Mouse (Mus musculus) embryonic facial prominence, embryonic 11.5 days (tissue): ENCODE measurements at regions not wholly inside any gene's neighbourhood (a gene's known extent, or its start where the extent isn't known, plus 50 kb on each side); places are given as distances from the start of the nearest gene placed in this dataset.

ENCODE experiments used
- ATAC-seq: fragments of 200-750 bp; cut with Nextera tagmentation; replicated peaks from 2 replicates; pipeline ENCODE4 v1.8.0; 2017; ENCODE audit warnings: low read depth; ENCODE audit not compliant: insufficient number of reproducible peaks, low FRiP score, low TSS enrichment
- DNase-seq: peaks from one replicate; pipeline ENCODE4 v3.0.0-alpha.2; 2015; ENCODE audit warnings: low spot score
- H3K27ac ChIP-seq: fragments of 300-500 bp; sonication (generic); replicated peaks from 2 replicates; pipeline ENCODE4 v1.5.1; 2014; ENCODE audit warnings: mild to moderate bottlenecking, low read depth, low read length, control low read depth
- H3K27me3 ChIP-seq: fragments of 300-500 bp; sonication (generic); 2 replicates; pipeline ENCODE4 v1.6.1; 2014; ENCODE audit warnings: mild to moderate bottlenecking, low read length, moderate library complexity, mixed read lengths; ENCODE audit not compliant: control insufficient read depth, insufficient read depth
- H3K36me3 ChIP-seq: fragments of 300-500 bp; sonication (generic); replicated peaks from 2 replicates; pipeline ENCODE4 v1.6.1; 2014; ENCODE audit warnings: low read depth, mild to moderate bottlenecking, low read length, moderate library complexity, mixed read lengths; ENCODE audit not compliant: control insufficient read depth, insufficient read depth
- H3K4me1 ChIP-seq: fragments of 300-500 bp; sonication (generic); 2 replicates; pipeline ENCODE4 v1.6.1; 2014; ENCODE audit warnings: low read length, mixed read lengths; ENCODE audit not compliant: control insufficient read depth, insufficient read depth
- H3K4me2 ChIP-seq: fragments of 300-500 bp; sonication (generic); 2 replicates; pipeline ENCODE4 v1.6.1; 2014; ENCODE audit warnings: low read depth, mild to moderate bottlenecking, control low read depth, low read length, moderate library complexity
- H3K4me3 ChIP-seq: fragments of 300-500 bp; sonication (generic); 2 replicates; pipeline ENCODE4 v1.5.1; 2014; ENCODE audit warnings: low read depth, low read length, control low read depth
- H3K9ac ChIP-seq: fragments of 300-500 bp; sonication (generic); replicated peaks from 2 replicates; pipeline ENCODE4 v1.6.1; 2014; ENCODE audit warnings: mild to moderate bottlenecking, control low read depth, low read length
- H3K9me3 ChIP-seq: fragments of 300-500 bp; sonication (generic); replicated peaks from 2 replicates; pipeline ENCODE4 v1.6.1; 2016; ENCODE audit warnings: mild to moderate bottlenecking, low read length, inconsistent platforms, mixed read lengths; ENCODE audit not compliant: control insufficient read depth
- WGBS: fragments of 180-500 bp; shearing (Covaris S2); extraction: QIAGEN DNeasy Blood & Tissue Kit; methylation state at CpG from one replicate; pipeline ENCODE4 v1.1.7; 2014; 5-methylcytosine and 5-hydroxymethylcytosine counted together

DNA sequence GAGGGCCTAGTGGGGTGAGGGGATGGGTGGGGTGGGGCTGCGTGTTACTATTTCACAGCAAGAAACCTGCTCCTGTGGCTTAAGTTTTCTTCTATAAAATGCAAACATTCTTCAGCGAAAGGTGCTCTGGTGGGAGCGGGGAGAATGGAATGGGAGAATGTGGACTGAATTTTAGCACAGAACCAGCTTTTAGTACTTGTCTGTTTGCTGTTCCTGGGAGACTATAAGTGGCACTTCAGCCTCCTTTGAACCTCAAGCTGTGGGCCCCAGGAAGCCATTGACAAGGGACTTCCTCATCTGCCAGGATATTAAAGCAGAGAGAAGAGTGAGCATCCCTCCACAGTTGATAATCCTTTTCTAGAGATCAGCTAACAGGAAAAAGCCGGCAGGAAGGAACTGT, 580.2 kb downstream of the Zfp706 start:
- no peak overlapping the region for H3K4me3 ChIP-seq

GRCm38 (mm10) chr15:36425902-36426301, 581.7 kb downstream of the Zfp706 start:
- Histone ChIP-seq H3K27me3 (no peaks in the 10 kb centered on the region), H3K9me3 (no peaks in the 10 kb centered on the region), H3K4me2 (no peak overlapping the region), H3K27ac (no peak overlapping the region), H3K9ac (no peak overlapping the region), H3K4me1 (no peaks in the 10 kb centered on the region), H3K4me3 (no peak overlapping the region), H3K36me3 (no peaks in the 10 kb centered on the region)
- 82% methylated on average over 8 of the region's 8 CpGs for WGBS
- no peak for ATAC-seq
- DNase-seq = no peak

More for the DNA sequence above, 580.2 kb downstream of the Zfp706 start:
- no peak for DNase-seq
- WGBS = 53% methylated on average over 4 of the region's 4 CpGs
- H3K4me1 ChIP-seq = no peaks in the 10 kb centered on the region
- H3K4me2 ChIP-seq = no peak overlapping the region
- H3K27ac ChIP-seq = no peak overlapping the region
- no peak overlapping the region for H3K9ac ChIP-seq
- H3K9me3 ChIP-seq = no peaks in the 10 kb centered on the region
- ATAC-seq = no peak
- H3K27me3 ChIP-seq = no peaks in the 10 kb centered on the region
- H3K36me3 ChIP-seq = no peaks in the 10 kb centered on the region

DNA sequence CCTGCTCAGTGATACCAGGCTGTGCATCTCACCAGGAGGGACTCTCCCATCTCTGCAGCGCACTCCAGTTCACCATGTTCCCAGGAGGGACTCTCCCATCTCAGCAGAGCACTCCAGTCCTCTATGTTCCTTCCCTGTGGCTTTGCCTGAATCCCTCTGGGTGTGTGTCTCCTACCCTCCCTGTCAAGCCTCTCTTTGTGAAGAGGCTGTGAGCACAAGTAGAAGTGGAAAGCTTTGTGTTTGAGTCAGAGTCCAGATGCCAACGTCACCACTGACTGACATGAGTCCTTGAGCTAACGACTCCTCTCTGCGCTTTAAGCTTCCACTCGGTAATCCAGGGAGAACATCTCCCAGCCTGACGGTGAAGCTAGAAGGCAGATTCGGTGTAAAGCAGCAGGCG, 583.5 kb downstream of the Zfp706 start:
- no peak for ATAC-seq
- DNase-seq = no peak
- WGBS = 85% methylated on average over 8 of the region's 8 CpGs
- no peaks in the 10 kb centered on the region for H3K4me1 ChIP-seq
- H3K4me3 ChIP-seq = no peak overlapping the region
- H3K9ac ChIP-seq = no peak overlapping the region
- H3K27ac ChIP-seq = no peak overlapping the region
- H3K9me3 ChIP-seq = no peaks in the 10 kb centered on the region
- H3K27me3 ChIP-seq = no peaks in the 10 kb centered on the region
- no peaks in the 10 kb centered on the region for H3K36me3 ChIP-seq
- no peak overlapping the region for H3K4me2 ChIP-seq

DNA sequence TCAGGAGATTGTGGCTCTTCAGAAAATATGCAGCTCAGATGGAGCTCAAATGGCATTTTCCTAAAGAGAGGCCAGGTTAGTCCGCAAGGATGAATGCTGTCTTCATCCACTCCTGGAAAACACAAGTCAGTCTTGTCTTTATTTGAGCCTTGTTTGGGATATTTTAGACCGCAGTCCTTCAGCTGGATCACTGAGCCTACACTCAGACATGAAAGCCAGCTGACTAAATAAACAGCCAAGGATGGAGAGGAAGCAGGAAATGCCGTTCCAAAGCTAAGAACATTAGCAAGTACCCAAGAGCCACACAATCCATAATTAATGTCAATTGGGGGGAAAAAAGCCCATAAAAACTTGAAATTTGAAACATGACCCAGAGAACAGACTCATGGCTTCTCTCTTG, 584.8 kb downstream of the Zfp706 start:
- ATAC-seq (no peak), DNase-seq (peak; percentile 28)
- Histone ChIP-seq H3K36me3 (no peaks in the 10 kb centered on the region), H3K27me3 (no peaks in the 10 kb centered on the region), H3K9ac (no peak overlapping the region), H3K27ac (no peak overlapping the region), H3K4me3 (no peak overlapping the region), H3K4me2 (no peak overlapping the region), H3K4me1 (no peaks in the 10 kb centered on the region), H3K9me3 (no peaks in the 10 kb centered on the region)
- WGBS = 48% methylated on average over 3 of the region's 3 CpGs

DNA sequence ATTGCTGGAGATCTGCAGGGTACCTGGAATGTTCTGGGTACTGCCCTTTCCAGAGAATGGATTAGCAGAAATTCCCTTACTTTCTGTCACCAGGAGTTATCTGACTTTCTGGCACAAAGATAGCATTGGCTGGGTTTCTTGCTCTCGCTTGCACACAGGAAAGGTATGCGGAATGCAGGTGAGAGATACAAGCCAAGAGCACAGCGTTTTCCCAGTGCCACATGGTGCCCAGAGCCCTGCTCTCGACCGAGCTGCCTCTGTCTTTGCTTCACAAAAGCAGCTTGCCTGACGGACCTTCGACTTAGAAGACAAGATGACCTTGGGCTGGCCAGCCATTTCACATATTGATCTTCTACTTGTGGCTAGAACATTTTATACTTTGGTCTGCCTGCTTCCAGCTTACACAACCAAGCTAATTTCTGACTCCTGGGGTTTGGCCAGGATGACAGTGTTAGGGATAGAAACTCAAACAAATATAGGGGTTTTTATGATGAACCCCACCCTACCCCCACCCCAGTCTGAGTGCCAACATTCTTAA, 587.6 kb downstream of the Zfp706 start:
- no peak overlapping the region for H3K4me2 ChIP-seq
- no peak overlapping the region for H3K4me3 ChIP-seq
- DNase-seq (no peak), ATAC-seq (no peak)
- WGBS = 84% methylated on average over 7 of the region's 7 CpGs
- no peaks in the 10 kb centered on the region for H3K4me1 ChIP-seq
- no peak overlapping the region for H3K9ac ChIP-seq
- no peaks in the 10 kb centered on the region for H3K9me3 ChIP-seq
- H3K27me3 ChIP-seq = no peaks in the 10 kb centered on the region
- H3K27ac ChIP-seq = no peak overlapping the region
- H3K36me3 ChIP-seq = no peaks in the 10 kb centered on the region

- no peak overlapping the region for H3K4me3 ChIP-seq
- H3K4me2 ChIP-seq = no peak overlapping the region
- no peak for ATAC-seq
- H3K27ac ChIP-seq = no peak overlapping the region
- no peaks in the 10 kb centered on the region for H3K9me3 ChIP-seq
- 65% methylated on average over 3 of the region's 3 CpGs for WGBS
- no peak overlapping the region for H3K9ac ChIP-seq
- DNase-seq = no peak
- H3K4me1 ChIP-seq = no peaks in the 10 kb centered on the region
- no peaks in the 10 kb centered on the region for H3K27me3 ChIP-seq
- H3K36me3 ChIP-seq = no peaks in the 10 kb centered on the region
These were observed 590.1 kb downstream of the Zfp706 start for GRCm38 (mm10) chr15:36417426-36417825.

DNA sequence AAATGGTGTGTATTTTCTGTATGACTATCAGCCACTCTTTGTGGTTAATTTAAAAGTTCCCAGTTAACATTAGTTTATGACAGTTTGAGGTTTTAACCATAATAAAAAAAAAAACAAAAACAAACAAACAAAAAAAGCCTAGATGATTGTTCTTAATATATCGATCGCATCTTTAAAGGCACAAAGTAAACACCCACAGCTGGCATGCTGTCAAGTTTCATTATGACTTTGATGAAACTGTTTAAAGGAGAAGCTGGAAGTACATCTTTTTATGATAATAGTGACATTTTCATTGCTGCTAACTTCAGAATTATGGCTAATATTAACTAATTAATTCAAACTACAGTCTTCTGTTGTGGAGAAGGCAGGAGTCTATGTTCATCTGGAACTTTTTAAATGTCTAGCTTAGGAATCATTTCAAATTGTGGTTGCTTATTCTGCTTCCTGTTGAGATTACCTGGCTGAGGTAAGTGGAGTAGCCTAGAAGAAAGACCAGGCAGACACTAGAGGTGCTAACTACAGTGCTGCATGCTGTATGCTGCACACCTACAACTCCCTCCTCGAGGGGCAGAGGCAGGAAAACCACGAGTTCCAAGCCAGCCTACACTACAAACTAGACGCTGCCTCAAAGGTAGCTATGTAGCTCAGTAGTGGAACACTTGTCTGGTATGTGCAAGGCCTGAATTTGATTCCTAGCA, 591.9 kb downstream of the Zfp706 start:
- Histone ChIP-seq H3K36me3 (no peaks in the 10 kb centered on the region), H3K4me2 (no peak overlapping the region), H3K4me1 (no peaks in the 10 kb centered on the region), H3K4me3 (no peak overlapping the region), H3K27me3 (no peaks in the 10 kb centered on the region), H3K9ac (no peak overlapping the region), H3K9me3 (no peaks in the 10 kb centered on the region), H3K27ac (no peak overlapping the region)
- 73% methylated on average over 5 of the region's 5 CpGs for WGBS
- DNase-seq (no peak), ATAC-seq (no peak)

DNA sequence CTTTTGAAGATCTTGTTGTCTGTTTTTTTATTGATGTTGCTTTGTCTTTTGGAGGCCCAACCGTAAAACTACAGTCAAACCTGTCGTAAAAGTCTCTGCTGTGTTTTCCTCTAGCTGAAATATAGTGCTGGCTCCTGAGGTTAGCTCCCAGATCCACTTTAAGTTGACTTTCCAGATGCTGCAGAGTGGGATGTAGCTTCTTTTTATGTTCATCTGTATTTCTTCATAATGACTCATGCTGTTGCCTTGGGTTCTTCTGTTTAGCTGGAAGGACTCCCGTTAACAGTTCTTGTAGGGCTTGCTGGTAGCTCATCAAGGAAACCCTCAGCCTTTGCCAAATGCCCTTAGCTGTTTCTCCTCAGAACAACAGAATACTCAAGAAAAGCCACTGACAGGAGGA, 595.6 kb downstream of the Zfp706 start:
- Histone ChIP-seq H3K36me3 (no peaks in the 10 kb centered on the region), H3K4me2 (no peak overlapping the region), H3K4me3 (no peak overlapping the region), H3K27ac (no peak overlapping the region), H3K9me3 (no peaks in the 10 kb centered on the region), H3K9ac (no peak overlapping the region), H3K27me3 (no peaks in the 10 kb centered on the region), H3K4me1 (no peaks in the 10 kb centered on the region)
- DNase-seq (no peak), ATAC-seq (no peak)
- WGBS = 95% methylated on average over 3 of the region's 3 CpGs
